Mouse (Mus musculus): ENCODE measurements around the gene Shroom1.

Shroom1 gene

GRCm38 (mm10) chr11:53447996-53448395 is 9.0 kb upstream of the Shroom1 start:
- DNase-seq = no peak

- peak; percentile 91 for DNase-seq
These were observed 8.5 kb upstream of the Shroom1 start for GRCm38 (mm10) chr11:53448529-53448928.

- DNase-seq = no peak
These were observed 6.8 kb upstream of the Shroom1 start for GRCm38 (mm10) chr11:53450070-53450705.

- DNase-seq = no peak
These were observed 5.6 kb upstream of the Shroom1 start for GRCm38 (mm10) chr11:53451361-53451760.

GRCm38 (mm10) chr11:53452396-53452795 is 4.6 kb upstream of the Shroom1 start:
- DNase-seq = peak; percentile 58

GRCm38 (mm10) chr11:53453031-53453430 is 4.0 kb upstream of the Shroom1 start:
- no peak for DNase-seq

- DNase-seq = no peak
These were observed 458 bp downstream of the Shroom1 start for GRCm38 (mm10) chr11:53457372-53457954.

GRCm38 (mm10) chr11:53458996-53459395 is 2.0 kb downstream of the Shroom1 start:
- no peak for DNase-seq

GRCm38 (mm10) chr11:53460192-53460591 is 3.2 kb downstream of the Shroom1 start:
- no peak for DNase-seq

- no peak for DNase-seq
These were observed 4.7 kb downstream of the Shroom1 start for GRCm38 (mm10) chr11:53461727-53462126.

- no peak for DNase-seq
These were observed 6.8 kb downstream of the Shroom1 start for GRCm38 (mm10) chr11:53463551-53464424.

GRCm38 (mm10) chr11:53466231-53466971 is 9.4 kb downstream of the Shroom1 start:
- DNase-seq = peak; percentile 87

GRCm38 (mm10) chr11:53469294-53469967 is 12.4 kb downstream of the Shroom1 start:
- DNase-seq = no peak

- DNase-seq = peak; percentile 92
These were observed 13.1 kb downstream of the Shroom1 start, which contains the start of gene Gm9837 for GRCm38 (mm10) chr11:53469968-53470695. Gene Gm9837 (minus strand): TSS chr11:53470479.

- DNase-seq = no peak
These were observed 15.7 kb downstream of the Shroom1 start for GRCm38 (mm10) chr11:53472709-53473108.

- no peak for DNase-seq
These were observed 18.6 kb downstream of the Shroom1 start for GRCm38 (mm10) chr11:53475620-53476019.

GRCm38 (mm10) chr11:53477833-53478232 is 20.8 kb downstream of the Shroom1 start:
- no peak for DNase-seq

- DNase-seq = peak; percentile 63
These were observed 21.6 kb downstream of the Shroom1 start for GRCm38 (mm10) chr11:53478383-53479170.

GRCm38 (mm10) chr11:53479171-53479782 is 22.3 kb downstream of the Shroom1 start:
- peak; percentile 64 for DNase-seq

- DNase-seq = peak; percentile 89
These were observed 22.8 kb downstream of the Shroom1 start, which contains the start of the genes Gm9945 and Sowaha for GRCm38 (mm10) chr11:53479783-53480301. Gene Gm9945 (plus strand): TSS chr11:53480166. Gene Sowaha (minus strand): TSS chr11:53480274.
